Mouse (Mus musculus) A20 (cell line): Measurements from ENCODE around the gene Rfx2.
A peak's percentile ranks its signal among the peaks of the same experiment; 100 is the strongest.

Experiments used
- DNase-seq: peaks from one replicate; pipeline ENCODE4 v3.0.0-alpha.2; 2011; ENCODE audit warnings: low read depth, low spot score

Gene Rfx2

DNA sequence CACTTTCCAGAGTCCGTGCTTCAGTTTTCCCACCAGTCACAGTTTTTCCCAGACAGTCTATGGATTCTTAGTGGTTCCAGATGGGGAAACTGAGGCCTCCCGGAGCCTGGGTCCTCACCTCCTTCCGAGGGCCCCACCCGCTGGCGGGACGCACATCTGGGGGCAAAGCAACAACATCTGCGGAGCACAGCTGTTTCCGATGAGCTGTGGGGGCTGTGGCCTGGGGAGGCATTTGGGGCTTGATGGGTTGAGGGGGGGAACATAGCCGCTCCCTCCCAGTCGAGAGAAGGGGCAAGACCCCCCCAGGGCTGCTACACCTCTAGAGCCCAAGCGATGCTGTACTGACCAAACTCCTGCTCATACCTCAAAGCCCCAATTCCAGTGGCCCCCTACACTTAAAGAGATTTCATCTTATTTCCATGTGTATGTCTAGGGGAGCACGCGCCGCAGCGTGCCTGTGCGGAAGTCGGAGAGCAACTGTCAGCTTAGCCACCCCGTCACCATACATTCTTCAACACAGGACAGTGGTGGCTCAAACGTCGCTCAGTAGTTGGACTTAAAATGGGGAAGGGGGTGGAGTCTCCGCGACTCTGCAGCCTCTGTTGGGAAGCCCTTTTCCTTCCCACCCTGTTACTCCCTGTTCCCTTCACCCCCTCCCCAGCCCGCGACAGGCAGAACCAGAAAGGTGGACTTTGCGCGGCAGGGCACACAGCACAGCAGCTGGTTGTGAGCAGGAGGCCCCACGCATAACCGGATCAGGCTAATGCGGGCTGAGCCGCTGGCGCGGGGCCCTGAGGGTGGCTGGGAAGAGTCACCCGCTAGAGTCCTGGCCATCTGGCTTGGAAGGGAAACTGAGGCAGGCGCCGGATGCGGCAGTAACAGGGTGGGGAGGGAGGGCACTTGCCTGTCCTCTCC, 76.3 kb downstream of the Rfx2 start:
- no peak for DNase-seq

- DNase-seq, result no peak
Measured at GRCm38 (mm10) chr17:56753452-56753851, 77.4 kb downstream of the Rfx2 start.

- DNase-seq, result no peak
Measured at GRCm38 (mm10) chr17:56751404-56752072, 79.3 kb downstream of the Rfx2 start.

- no peak for DNase-seq
Measured at GRCm38 (mm10) chr17:56744173-56744572, 86.6 kb downstream of the Rfx2 start.

- DNase-seq, result peak; percentile 83
Measured at GRCm38 (mm10) chr17:56740788-56741160, 90.0 kb downstream of the Rfx2 start.

DNA sequence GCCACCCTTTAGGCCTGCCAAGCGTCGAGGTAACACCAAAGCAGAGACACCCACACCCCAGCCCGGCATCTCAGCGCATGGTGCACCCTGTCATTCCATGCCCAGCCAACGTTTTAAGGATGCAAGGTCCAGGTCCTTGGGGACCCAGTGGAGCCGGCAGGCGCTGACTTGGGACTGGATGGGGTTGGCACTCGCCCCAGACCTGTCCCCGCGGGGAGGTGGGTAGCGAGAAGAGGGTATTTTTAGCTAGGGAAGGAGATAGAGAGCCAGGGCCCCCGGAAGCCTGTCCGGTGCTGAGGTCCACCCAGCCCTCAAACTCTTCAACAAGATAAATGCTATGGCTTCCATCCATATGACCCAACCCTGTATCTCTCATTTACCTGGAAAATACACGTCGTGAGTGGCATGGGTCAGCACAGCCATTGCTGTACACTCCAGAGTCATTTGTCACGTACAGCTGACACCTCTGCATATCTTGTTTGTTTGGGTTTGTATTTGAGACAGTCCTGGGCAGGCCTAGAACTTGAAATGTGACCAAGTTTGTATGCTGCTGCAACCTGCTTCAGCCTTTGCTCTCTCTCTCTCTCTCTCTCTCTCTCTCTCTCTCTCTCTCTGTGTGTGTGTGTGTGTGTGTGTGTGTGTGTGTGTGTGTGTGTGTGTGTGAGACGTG, 90.6 kb downstream of the Rfx2 start:
- no peak for DNase-seq

DNA sequence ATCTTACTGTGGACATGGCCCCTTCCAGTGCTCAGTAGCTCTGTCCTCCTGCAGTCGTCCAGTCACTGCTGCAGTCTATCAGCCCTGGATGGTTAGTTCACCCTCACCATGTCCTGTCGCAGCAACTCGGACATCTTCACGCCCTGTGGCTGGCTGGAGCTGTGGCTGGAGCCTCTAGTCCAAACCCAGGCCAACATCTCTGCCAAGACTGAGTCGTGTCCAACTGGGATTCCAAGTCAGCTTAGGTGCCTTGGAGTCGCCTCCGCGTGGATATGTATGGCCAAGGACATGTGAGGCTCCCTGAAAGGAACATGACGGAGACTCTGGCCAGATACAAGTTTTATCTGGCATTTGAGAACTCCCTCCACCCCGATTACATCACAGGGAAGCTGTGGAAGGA, 92.6 kb downstream of the Rfx2 start:
- no peak for DNase-seq

DNA sequence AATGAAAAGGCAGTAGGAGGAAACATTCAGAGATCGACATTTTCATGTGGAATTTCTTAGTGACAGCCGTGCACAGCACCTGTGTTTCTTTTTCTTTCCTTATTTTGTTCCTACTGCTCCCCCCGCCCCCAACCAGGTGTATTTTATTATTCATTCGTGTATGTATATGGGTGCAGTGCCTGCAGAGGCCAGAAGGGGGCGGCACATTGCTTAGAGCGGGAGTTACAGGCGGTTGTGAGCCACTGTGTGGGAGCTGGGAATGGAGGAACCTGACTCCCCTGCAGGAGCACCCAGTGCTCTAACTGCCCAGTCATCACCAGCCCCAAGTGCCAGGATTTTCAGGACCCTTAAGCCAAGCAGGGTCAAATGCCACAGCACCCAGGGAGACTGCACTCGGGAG, 94.3 kb downstream of the Rfx2 start:
- DNase-seq, result peak; percentile 61

DNA sequence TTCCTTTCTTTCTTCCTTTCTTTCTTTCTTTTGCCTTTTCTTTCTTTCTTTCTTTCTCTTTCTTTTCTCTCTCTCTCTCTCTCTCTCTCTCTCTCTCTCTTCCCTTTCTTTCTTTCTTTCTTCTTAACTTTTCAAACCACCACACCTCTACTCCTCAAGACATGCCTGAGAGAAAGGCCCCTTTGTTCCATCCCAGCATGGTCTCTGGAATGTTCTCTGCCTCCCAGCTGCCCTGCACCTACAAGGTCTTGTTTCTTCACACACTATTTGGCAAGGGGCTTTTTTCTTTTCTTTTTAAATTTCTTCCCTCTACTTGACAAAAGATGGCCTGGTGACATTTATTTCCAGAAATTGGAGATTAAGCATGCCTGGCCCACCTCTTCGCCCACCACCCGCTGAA, 101.2 kb downstream of the Rfx2 start:
- no peak for DNase-seq

DNA sequence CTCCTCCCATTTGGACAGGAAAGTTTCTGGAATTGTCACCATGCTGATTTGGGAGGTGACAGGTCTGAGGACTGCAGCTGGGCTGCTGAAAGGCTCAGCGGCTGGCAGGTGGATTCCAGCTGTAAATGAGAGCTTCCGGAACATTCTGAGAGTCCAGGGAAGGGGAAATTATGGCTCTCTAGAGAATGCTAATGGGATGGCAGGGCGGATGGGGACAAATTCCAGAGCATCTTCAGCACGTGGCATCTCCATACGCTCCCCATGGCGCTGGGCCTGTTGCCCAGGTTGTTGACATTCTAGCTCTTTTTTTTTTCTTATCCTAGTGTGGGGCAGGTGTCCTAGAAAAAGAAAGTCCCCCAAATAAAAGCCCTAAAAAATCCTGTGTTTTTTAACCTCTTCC, 101.7 kb downstream of the Rfx2 start:
- DNase-seq, result no peak

DNA sequence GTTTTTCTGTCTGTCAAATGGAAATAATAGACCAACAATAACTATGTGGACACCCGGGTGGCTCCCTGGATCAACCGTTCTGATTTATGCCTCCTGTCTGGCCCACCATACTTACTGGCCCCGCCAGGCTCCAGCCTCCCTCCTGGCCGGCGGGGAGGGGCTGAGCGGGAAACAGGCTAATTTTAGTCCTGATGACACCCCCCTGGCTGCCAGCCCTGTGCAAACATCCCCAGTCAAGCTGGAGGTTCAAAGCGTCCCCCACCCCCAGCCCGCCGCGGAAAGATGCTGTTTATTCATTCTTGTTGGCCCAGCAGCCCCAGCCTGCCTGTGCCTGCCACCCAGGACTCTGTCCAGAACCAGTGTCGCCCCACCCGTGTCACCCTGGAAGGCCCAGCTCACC, 102.7 kb downstream of the Rfx2 start:
- DNase-seq, result no peak

DNA sequence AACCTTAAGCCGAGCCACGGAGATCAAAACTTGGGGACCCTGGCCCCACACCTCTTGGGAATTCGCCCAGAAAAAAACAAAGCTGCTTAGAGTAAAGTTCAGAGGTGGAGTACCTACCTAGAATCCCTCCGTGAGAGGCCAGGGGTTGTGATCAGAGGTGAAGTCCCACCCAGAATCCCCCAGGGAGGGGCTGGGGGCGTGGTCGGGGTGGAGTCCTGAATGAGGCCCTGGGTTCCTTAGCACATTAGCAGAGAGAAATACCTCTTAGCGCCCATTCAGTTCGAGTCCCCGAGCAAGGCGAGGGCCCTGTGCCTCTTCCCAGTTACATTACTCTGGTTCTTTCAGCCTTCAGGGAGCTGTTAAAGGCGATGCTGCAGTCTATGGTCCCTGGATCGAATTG, 103.2 kb downstream of the Rfx2 start:
- peak; percentile 74 for DNase-seq

DNA sequence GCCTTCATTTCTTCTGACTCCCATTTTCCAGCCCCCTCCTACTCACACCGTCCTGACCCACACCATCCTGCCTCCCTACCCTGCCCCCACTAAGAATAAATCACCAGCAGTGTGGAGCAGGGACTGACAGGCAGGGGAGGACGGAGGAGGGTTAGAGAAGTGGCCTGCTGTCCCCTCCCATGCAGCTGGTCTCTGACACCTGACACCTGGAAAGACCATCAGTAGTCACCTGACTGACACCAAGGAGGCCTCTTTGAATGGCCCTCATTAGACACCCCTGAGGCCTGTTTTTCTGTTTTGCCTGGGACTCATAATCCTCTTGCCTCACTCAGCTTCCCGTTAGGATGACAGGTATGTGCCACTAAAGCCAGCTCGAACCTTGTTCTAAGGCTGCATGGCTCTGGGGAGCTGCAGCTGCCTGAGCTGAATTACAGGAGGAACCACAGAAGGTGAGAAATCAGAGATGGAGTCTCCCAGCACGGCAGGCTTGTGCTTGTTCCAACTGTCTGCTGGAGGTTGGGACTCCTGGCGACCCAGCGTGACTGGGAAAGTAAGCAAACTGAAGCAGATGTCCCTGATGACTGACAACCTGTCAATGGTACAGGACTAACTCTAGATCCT, 103.7 kb downstream of the Rfx2 start:
- peak; percentile 56 for DNase-seq
